Mouse (Mus musculus) intestine, embryonic 15.5 days (tissue): ENCODE data around the gene Pgbd5. TPM values are rescaled to one million over a fixed set of nuclear protein-coding genes. Genes with fewer than 3 reads are reported as not detected.

Experiments
- ATAC-seq: fragments of 200-750 bp; cut with Nextera tagmentation; 2 replicates; pipeline ENCODE4 v1.8.0; 2017; ENCODE audit warnings: moderate TSS enrichment, moderate library complexity
- H3K27ac ChIP-seq: fragments of 300-500 bp; sonication (generic); 2 replicates; pipeline ENCODE4 v1.5.1; 2015; ENCODE audit warnings: mild to moderate bottlenecking, inconsistent platforms
- H3K27me3 ChIP-seq: fragments of 300-500 bp; sonication (generic); replicated peaks from 2 replicates; pipeline ENCODE4 v1.6.1; 2015; ENCODE audit warnings: inconsistent platforms
- H3K36me3 ChIP-seq: fragments of 300-500 bp; sonication (generic); 2 replicates; pipeline ENCODE4 v1.6.1; 2015; ENCODE audit warnings: inconsistent platforms
- H3K4me1 ChIP-seq: fragments of 300-500 bp; sonication (generic); replicated peaks from 2 replicates; pipeline ENCODE4 v1.6.1; 2015; ENCODE audit warnings: inconsistent platforms
- H3K4me2 ChIP-seq: fragments of 300-500 bp; sonication (generic); replicated peaks from 2 replicates; pipeline ENCODE4 v1.6.1; 2015; ENCODE audit warnings: mild to moderate bottlenecking, inconsistent platforms
- H3K4me3 ChIP-seq: fragments of 300-500 bp; sonication (generic); replicated peaks from 2 replicates; pipeline ENCODE4 v1.5.1; 2015; ENCODE audit warnings: inconsistent platforms
- H3K9ac ChIP-seq: fragments of 300-500 bp; sonication (generic); 2 replicates; pipeline ENCODE4 v1.6.1; 2015; ENCODE audit warnings: inconsistent platforms
- H3K9me3 ChIP-seq: fragments of 300-500 bp; sonication (generic); 2 replicates; pipeline ENCODE4 v1.6.1; 2016; ENCODE audit warnings: inconsistent platforms
- WGBS: fragments of 180-500 bp; shearing (Covaris S2); methylation state at CpG from one replicate; pipeline ENCODE4 v1.1.7; 2015; 5-methylcytosine and 5-hydroxymethylcytosine counted together
- polyA plus RNA-seq: library from polyadenylated mRNA; unstranded; fragments of >200 nt; fragmentation: Nextera tagmentation; extraction: Ambion mirVana; gene quantifications from 2 replicates; pipeline ENCODE4 v1.2.1, GENCODE M21; 2015

The Pgbd5 gene
- polyA plus RNA-seq, 1 experiment from 2014 or later: 2.7 TPM

GRCm38 (mm10) chr8:124330433-124330832, 109.0 kb downstream of the Pgbd5 start:
- no peaks in the 10 kb centered on the region for H3K4me1 ChIP-seq
- ATAC-seq: no peak
- no peaks in the 10 kb centered on the region for H3K9me3 ChIP-seq
- H3K36me3 ChIP-seq: peaks cover 28% of the 10 kb centered on the region
- no peaks in the 10 kb centered on the region for H3K27me3 ChIP-seq
- no peak overlapping the region for H3K4me3 ChIP-seq
- no peak overlapping the region for H3K9ac ChIP-seq
- WGBS: 93% methylated on average over 2 of the region's 3 CpGs
- no peak overlapping the region for H3K27ac ChIP-seq
- no peak overlapping the region for H3K4me2 ChIP-seq

GRCm38 (mm10) chr8:124329690-124330089, 109.8 kb downstream of the Pgbd5 start:
- Histone ChIP-seq H3K4me3 (no peak overlapping the region), H3K27me3 (no peaks in the 10 kb centered on the region), H3K4me1 (no peaks in the 10 kb centered on the region), H3K27ac (no peak overlapping the region), H3K9me3 (no peaks in the 10 kb centered on the region), H3K9ac (no peak overlapping the region), H3K4me2 (no peak overlapping the region), H3K36me3 (peaks cover 32% of the 10 kb centered on the region)
- 82% methylated on average over 10 of the region's 10 CpGs for WGBS
- no peak for ATAC-seq

GRCm38 (mm10) chr8:124328259-124328658, 111.2 kb downstream of the Pgbd5 start:
- WGBS: 78% methylated on average over 7 of the region's 7 CpGs
- no peak overlapping the region for H3K4me3 ChIP-seq
- H3K9ac ChIP-seq: no peak overlapping the region
- H3K27me3 ChIP-seq: no peaks in the 10 kb centered on the region
- no peaks in the 10 kb centered on the region for H3K4me1 ChIP-seq
- H3K27ac ChIP-seq: no peak overlapping the region
- H3K36me3 ChIP-seq: peaks cover 36% of the 10 kb centered on the region
- ATAC-seq: no peak
- H3K4me2 ChIP-seq: no peak overlapping the region
- H3K9me3 ChIP-seq: no peaks in the 10 kb centered on the region

GRCm38 (mm10) chr8:124323356-124323755, 116.1 kb downstream of the Pgbd5 start:
- no peak overlapping the region for H3K4me2 ChIP-seq
- H3K27me3 ChIP-seq: no peaks in the 10 kb centered on the region
- peaks cover 28% of the 10 kb centered on the region for H3K36me3 ChIP-seq
- 86% methylated on average over 14 of the region's 14 CpGs for WGBS
- no peak for ATAC-seq
- H3K9ac ChIP-seq: no peak overlapping the region
- H3K27ac ChIP-seq: no peak overlapping the region
- peaks cover 8% of the 10 kb centered on the region; the same call in 1 of the 2 replicates for H3K4me1 ChIP-seq
- no peak overlapping the region for H3K4me3 ChIP-seq
- H3K9me3 ChIP-seq: no peaks in the 10 kb centered on the region

- H3K4me2 ChIP-seq: no peak overlapping the region
- no peaks in the 10 kb centered on the region for H3K9me3 ChIP-seq
- H3K4me3 ChIP-seq: no peak overlapping the region
- 0 out of 2 replicates have a peak overlapping the region, but pooled peaks have one; percentile 13 for H3K9ac ChIP-seq
- H3K27me3 ChIP-seq: no peaks in the 10 kb centered on the region
- 62% methylated on average over 12 of the region's 12 CpGs for WGBS
- no peak for ATAC-seq
- peaks cover 17% of the 10 kb centered on the region for H3K36me3 ChIP-seq
- no peak overlapping the region for H3K27ac ChIP-seq
- peaks cover 15% of the 10 kb centered on the region for H3K4me1 ChIP-seq
Observed at GRCm38 (mm10) chr8:124321227-124321840, 118.1 kb downstream of the Pgbd5 start.

DNA sequence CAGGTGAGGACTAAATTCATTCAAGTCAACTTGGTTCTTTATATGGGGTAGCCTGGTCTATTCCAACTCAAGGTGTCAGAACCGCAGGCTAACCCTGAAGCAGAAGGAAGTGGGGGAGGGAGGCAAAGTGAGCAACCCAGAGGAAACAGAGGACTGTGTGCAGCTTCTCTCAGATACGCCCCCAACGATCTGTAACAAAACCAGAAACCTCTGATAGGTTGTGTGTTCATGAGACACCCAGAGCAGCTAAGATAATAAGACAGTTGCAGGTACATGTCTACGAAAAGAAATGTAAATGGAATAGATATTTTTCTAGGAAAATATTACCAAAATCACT, 120.2 kb downstream of the Pgbd5 start:
- Histone ChIP-seq H3K27me3 (no peaks in the 10 kb centered on the region), H3K36me3 (peaks cover 7% of the 10 kb centered on the region; the same call in 1 of the 2 replicates), H3K4me2 (no peak overlapping the region), H3K9me3 (no peaks in the 10 kb centered on the region), H3K4me3 (no peak overlapping the region), H3K4me1 (peaks cover 24% of the 10 kb centered on the region), H3K27ac (no peak overlapping the region), H3K9ac (no peak overlapping the region)
- WGBS: 87% methylated on average over 4 of the region's 4 CpGs
- ATAC-seq: no peak

Other genes starting within 250 kb of the Pgbd5 start
- 58.8 and 66.9 TPM in 2 replicates for gene Galnt2, start 208.3 kb downstream of the Pgbd5 start, polyA plus RNA-seq
- 31.2 and 34.4 TPM in 2 replicates for gene Cog2, start 81.1 kb upstream of the Pgbd5 start, polyA plus RNA-seq
- 4.1 and 5.8 TPM in 2 replicates for gene Agt, start 130.0 kb upstream of the Pgbd5 start, polyA plus RNA-seq
- gene Capn9, start 136.5 kb upstream of the Pgbd5 start, polyA plus RNA-seq: 1.6 and 1.7 TPM in 2 replicates
- 24.4 TPM in 2 replicates for gene 2310022B05Rik, start 223.7 kb upstream of the Pgbd5 start, polyA plus RNA-seq